Mouse (Mus musculus): Measurements from ENCODE around the gene Ginm1.

DNA sequence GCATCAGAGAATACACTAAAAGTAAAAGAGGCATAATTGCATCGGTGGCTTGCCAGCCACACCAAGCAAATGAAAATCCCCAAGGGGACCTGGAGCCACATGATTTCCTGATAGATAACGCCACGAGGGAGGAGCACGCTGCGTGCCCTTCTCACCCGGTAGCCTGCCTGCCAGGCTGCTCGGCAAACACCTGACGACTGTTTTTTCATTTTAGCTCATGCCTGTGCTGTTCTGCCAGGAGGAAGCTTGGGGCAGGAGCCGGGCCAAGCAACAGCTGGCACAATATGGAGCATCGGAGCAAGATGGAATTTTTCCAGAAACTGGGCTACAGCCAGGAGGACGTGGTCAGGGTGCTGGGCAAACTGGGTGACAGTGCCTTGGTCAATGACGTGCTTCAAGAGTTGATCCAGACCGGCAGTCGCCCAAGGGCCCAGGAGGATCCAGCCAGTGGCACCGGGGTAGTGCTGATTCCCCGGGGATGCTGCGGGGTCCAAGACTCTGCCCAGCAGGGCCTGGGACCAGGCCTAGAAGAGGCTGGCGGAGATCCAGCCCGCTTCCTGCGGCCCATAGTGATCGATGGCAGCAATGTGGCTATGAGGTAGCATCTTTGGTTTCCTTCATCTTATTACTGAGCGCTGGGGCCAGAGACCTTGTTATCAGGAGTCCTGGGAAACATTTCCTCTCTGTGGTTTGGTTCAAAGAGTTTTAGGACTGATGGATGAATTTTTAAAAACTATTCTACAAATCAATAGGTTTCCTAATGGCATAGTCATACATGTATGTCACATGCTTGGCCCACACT is 47.1 kb upstream of the Ginm1 start:
- no peak for TF ChIP-seq POLR2A (IDR thresholded peaks at IDR 0.05; ENCODE audit: borderline replicate concordance, low read depth, low read length)
- TF ChIP-seq CTCF (IDR thresholded peaks at IDR 0.05; ENCODE audit: low read depth, low read length), result no peak

Measured in bone marrow macrophage, adult 2 months (primary cell).